Mouse (Mus musculus) CH12.LX (cell line): ENCODE measurements at regions not wholly inside any gene's neighbourhood (a gene's known extent, or its start where the extent isn't known, plus 50 kb on each side); places are given as distances from the start of the nearest gene placed in this dataset.

Experiments
- CTCF ChIP-seq, 2 experiments: IDR thresholded peaks in 1 of 2; conservative IDR thresholded peaks in 1 of 2; 2 replicates each; pipeline ENCODE4 v1.5.1; 2011 to 2012; ENCODE audit warnings: low read depth in 2 of 2, low read length in 2 of 2, improper control_type of control experiment in 1 of 2, inconsistent platforms in 1 of 2, mild to moderate bottlenecking in 1 of 2, moderate library complexity in 1 of 2
- E2F4 ChIP-seq: IDR thresholded peaks from 2 replicates; pipeline ENCODE4 v1.6.1; 2011; ENCODE audit warnings: low read depth, low read length, improper control_type of control experiment; ENCODE audit not compliant: insufficient replicate concordance
- JUN ChIP-seq: IDR thresholded peaks from 2 replicates; pipeline ENCODE4 v1.6.1; 2011; ENCODE audit warnings: low read depth, mild to moderate bottlenecking, low read length, improper control_type of control experiment, moderate library complexity; ENCODE audit not compliant: insufficient read depth
- JUND ChIP-seq: conservative IDR thresholded peaks from 2 replicates; pipeline ENCODE4 v1.6.1; 2011; ENCODE audit warnings: low read depth, low read length, improper control_type of control experiment
- MAFK ChIP-seq: IDR thresholded peaks from 2 replicates; pipeline ENCODE4 v1.6.1; 2011; ENCODE audit warnings: low read length, improper control_type of control experiment; ENCODE audit not compliant: insufficient replicate concordance
- NRF1 ChIP-seq: IDR thresholded peaks from 2 replicates; pipeline ENCODE4 v1.6.1; 2014; ENCODE audit warnings: low read depth, mild to moderate bottlenecking, inconsistent platforms, low read length, improper control_type of control experiment, moderate library complexity
- POLR2A ChIP-seq: IDR thresholded peaks from 2 replicates; pipeline ENCODE4 v1.6.1; 2011; ENCODE audit warnings: low read depth, mild to moderate bottlenecking, improper control_type of control experiment, low read length
- RCOR1 ChIP-seq: conservative IDR thresholded peaks from 2 replicates; pipeline ENCODE4 v1.6.1; 2012; ENCODE audit warnings: low read depth, mild to moderate bottlenecking, inconsistent platforms, low read length, improper control_type of control experiment
- UBTF ChIP-seq: IDR thresholded peaks from 2 replicates; pipeline ENCODE4 v1.6.1; 2012; ENCODE audit warnings: low read depth, mild to moderate bottlenecking, inconsistent platforms, low read length, improper control_type of control experiment, moderate library complexity
- USF2 ChIP-seq: conservative IDR thresholded peaks from 2 replicates; pipeline ENCODE4 v1.6.1; 2011; ENCODE audit warnings: low read depth, low read length, improper control_type of control experiment
- ZC3H11A ChIP-seq: IDR thresholded peaks from 2 replicates; pipeline ENCODE4 v1.6.1; 2012; ENCODE audit warnings: low read depth, mild to moderate bottlenecking, inconsistent platforms, low read length, improper control_type of control experiment
- ZKSCAN1 ChIP-seq: IDR thresholded peaks from 2 replicates; pipeline ENCODE4 v1.6.1; 2012; ENCODE audit warnings: low read depth, inconsistent platforms, low read length, improper control_type of control experiment, borderline replicate concordance

DNA sequence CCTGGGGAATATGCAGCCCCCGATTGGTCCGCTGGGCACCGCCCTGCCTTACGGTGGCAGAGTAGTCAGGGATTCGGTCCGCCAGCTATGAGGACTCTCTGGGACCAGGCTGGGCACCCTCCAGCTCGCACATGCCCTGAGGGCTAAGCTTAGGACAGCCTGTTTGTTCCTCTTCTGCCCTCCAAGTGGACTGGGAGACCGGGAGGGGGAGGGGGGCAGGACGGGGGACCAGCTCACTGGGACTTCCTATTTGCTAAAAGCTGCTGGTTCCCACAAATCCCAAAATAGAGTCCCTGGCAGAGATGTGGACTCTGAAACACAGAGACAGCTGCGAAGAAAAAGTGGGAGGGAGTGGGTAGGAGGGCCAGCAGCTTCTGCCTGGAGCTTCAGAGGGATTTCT lies 423.6 kb upstream of the Tbx3 start:
- TF ChIP-seq RCOR1 = no peak
- TF ChIP-seq JUND = no peak
- TF ChIP-seq USF2 = no peak
- TF ChIP-seq CTCF (conservative IDR thresholded peaks at IDR 0.05 in 1 of 2, IDR thresholded peaks at IDR 0.05 in 1 of 2; ENCODE audit: low read depth in 2 of 2, low read length in 2 of 2) = no peak
- TF ChIP-seq E2F4 = no peak
- no peak for TF ChIP-seq MAFK
- TF ChIP-seq POLR2A = no peak
- no peak for TF ChIP-seq NRF1
- TF ChIP-seq ZC3H11A = no peak
- TF ChIP-seq UBTF = no peak
- no peak for TF ChIP-seq JUN
- TF ChIP-seq ZKSCAN1 = no peak
